Mouse (Mus musculus): ENCODE measurements around the gene Ttc7b.

DNA sequence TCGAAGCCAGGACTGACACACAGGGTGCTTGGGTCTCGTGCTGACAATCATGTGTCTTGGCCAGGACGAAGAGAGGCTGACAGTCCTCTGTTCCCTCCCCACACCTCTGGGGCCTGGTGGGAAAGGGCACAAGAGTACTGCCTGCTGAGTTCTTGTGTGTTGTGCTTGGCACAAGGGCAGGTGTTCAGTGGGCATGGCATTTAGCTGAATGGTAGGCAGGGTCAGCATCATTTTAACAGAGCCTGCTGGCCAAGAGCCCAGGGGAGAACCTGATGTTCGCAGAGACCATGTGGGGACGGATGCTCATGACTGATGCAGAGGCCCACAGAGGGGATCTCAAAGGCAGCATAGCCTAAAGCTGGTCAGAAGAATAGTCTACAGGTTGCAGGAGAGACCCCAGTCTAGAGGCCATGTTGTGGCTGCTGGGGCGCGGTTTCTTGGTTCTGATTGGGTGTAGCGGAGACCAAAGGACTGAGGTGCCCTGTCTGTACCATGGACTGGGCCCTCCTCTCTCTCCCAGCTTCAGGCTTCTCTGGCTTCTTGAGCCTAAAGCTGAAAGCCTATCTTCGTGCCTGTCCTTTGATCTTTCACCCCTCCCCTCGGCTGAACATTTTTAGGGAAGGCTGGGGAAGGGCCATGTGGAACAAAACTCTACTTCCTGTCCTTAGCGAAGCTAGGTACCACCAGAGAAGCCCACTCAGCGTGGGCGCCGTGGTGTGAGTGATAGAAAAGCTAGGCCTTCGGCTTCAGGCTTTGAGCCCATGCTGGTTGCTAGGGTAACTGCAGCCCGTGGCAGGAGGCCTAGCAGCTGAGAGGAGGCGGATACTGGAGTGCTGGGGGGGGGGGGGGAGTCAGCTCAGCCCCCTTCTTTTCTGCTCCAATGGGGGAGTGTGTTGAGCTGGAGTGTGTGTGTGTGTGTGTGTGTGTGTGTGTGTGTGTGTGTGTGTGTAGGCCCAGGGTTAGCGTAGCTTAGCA is 229.6 kb downstream of the Ttc7b start:
- TF ChIP-seq CTCF (IDR thresholded peaks at IDR 0.05; ENCODE audit: low read depth, low read length): no peak
- no peak for TF ChIP-seq GATA1 (IDR thresholded peaks at IDR 0.05; ENCODE audit: borderline replicate concordance, low read length)
